ENCODE assay signal across 8 mouse cellular contexts in the genomic region with DNA sequence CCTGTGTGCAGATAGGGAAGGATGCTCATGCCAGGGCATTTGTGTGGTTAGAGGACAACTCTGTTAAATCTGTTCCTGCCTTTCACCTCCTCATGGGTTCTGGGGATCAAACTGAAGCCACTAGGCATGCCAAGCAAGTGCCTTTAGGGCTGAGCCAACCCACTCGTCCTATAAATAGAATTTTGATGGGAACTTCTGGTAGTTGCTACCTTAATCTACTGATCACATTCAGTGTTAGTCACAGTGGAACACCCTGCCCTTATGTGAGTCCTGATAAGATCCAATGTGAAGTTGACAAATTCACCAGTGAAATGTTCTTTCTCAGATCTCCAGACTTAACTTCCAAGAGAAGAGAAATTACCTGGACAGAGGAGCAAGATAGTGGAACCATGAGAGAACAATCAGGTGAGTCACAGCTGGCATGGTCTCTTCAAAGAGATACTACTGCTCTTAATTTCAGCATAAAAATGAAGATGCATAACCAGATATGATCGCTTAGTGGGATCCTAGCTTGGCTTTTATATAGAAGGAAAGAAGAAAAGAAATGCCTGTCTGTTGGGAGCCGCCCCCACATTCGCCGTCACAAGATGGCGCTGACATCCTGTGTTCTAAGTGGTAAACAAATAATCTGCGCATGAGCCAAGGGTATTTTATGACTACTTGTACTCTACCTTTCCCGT.
DNase-seq lines count a peak whose midpoint lies in the region; ATAC-seq lines count a peak whose summit lies in the region.

No protein-coding gene starts in this region.

- H3K9me3 ChIP-seq in kidney, embryonic 14.5 days (ENCODE audit: control insufficient read depth, low read length) = no peaks in the 10 kb centered on the region; the same call in 1 of the 2 replicates
- H3K9me3 ChIP-seq in embryonic facial prominence, embryonic 10.5 days = no peaks in the 10 kb centered on the region
- no peaks in the 10 kb centered on the region for H3K9me3 ChIP-seq in hindbrain, embryonic 14.5 days (ENCODE audit: control insufficient read depth, low read length)

- H3K9ac ChIP-seq in kidney, embryonic 14.5 days (ENCODE audit: low read depth, low read length) = no peak overlapping the region
- H3K9ac ChIP-seq in hindbrain, embryonic 14.5 days = no peak overlapping the region

- 91% methylated on average over 7 of the region's 8 CpGs for WGBS in kidney, embryonic 14.5 days
- WGBS in embryonic facial prominence, embryonic 10.5 days = 92% methylated on average over 7 of the region's 8 CpGs
- WGBS in hindbrain, embryonic 14.5 days = 95% methylated on average over 7 of the region's 8 CpGs

- no peaks in the 10 kb centered on the region for H3K36me3 ChIP-seq in kidney, embryonic 14.5 days (ENCODE audit: control insufficient read depth, insufficient read depth, low read length)
- no peaks in the 10 kb centered on the region for H3K36me3 ChIP-seq in embryonic facial prominence, embryonic 10.5 days (replicated peaks)
- no peaks in the 10 kb centered on the region for H3K36me3 ChIP-seq in hindbrain, embryonic 14.5 days (replicated peaks; ENCODE audit: control insufficient read depth, insufficient read depth)

- ATAC-seq in kidney, embryonic 14.5 days (ENCODE audit: low FRiP score, low TSS enrichment) = no peak
- ATAC-seq in hindbrain, embryonic 14.5 days (ENCODE audit: low FRiP score) = no peak

- no peaks in the 10 kb centered on the region for H3K4me1 ChIP-seq in kidney, embryonic 14.5 days (ENCODE audit: control insufficient read depth, insufficient read depth, low read length)
- no peaks in the 10 kb centered on the region for H3K4me1 ChIP-seq in embryonic facial prominence, embryonic 10.5 days
- no peaks in the 10 kb centered on the region for H3K4me1 ChIP-seq in hindbrain, embryonic 14.5 days (replicated peaks; ENCODE audit: control insufficient read depth, insufficient read depth, low read length)

- no peaks in the 10 kb centered on the region for H3K27me3 ChIP-seq in kidney, embryonic 14.5 days (ENCODE audit: control insufficient read depth, insufficient read depth, low read length)
- H3K27me3 ChIP-seq in embryonic facial prominence, embryonic 10.5 days (replicated peaks; ENCODE audit: low read depth, poor library complexity, severe bottlenecking) = no peaks in the 10 kb centered on the region
- H3K27me3 ChIP-seq in hindbrain, embryonic 14.5 days (ENCODE audit: control insufficient read depth, insufficient read depth, low read length) = no peaks in the 10 kb centered on the region

- no peak overlapping the region for H3K4me3 ChIP-seq in kidney, embryonic 14.5 days (ENCODE audit: low read length)
- no peak overlapping the region for H3K4me3 ChIP-seq in embryonic facial prominence, embryonic 10.5 days
- no peak overlapping the region for H3K4me3 ChIP-seq in hindbrain, embryonic 14.5 days (replicated peaks; ENCODE audit: low read length)

- peak; percentile 44 for DNase-seq in kidney, adult 18-20 months
- peak; percentile 24 for DNase-seq in Muller cell, postnatal 12 days (ENCODE audit: inconsistent ontology term)
- peak; percentile 30 to 40 for DNase-seq in cerebellum, postnatal 14 days
- peak; percentile 23 to 43 for DNase-seq in lung, postnatal 4 days
- no peak for DNase-seq in embryonic facial prominence, embryonic 10.5 days (ENCODE audit: low spot score)
- DNase-seq in hindbrain, embryonic 14.5 days (ENCODE audit: low spot score) = no peak
- DNase-seq in layer of hippocampus, adult 11-12 months (ENCODE audit: low spot score) = no peak

- H3K4me2 ChIP-seq in kidney, embryonic 14.5 days (replicated peaks; ENCODE audit: low read depth, low read length) = no peak overlapping the region
- H3K4me2 ChIP-seq in hindbrain, embryonic 14.5 days (replicated peaks) = no peak overlapping the region

- H3K27ac ChIP-seq in kidney, embryonic 14.5 days (ENCODE audit: low read depth, low read length) = no peak overlapping the region
- H3K27ac ChIP-seq in embryonic facial prominence, embryonic 10.5 days (replicated peaks) = no peak overlapping the region
- no peak overlapping the region for H3K27ac ChIP-seq in hindbrain, embryonic 14.5 days

Comparison
In these comparisons a context has a peak if more than half of its experiments do, and no peak if none do; other contexts are left out.
1. DNase-seq: peak in kidney, adult 18-20 months (single experiment), Muller cell, postnatal 12 days (single experiment), cerebellum, postnatal 14 days (2 of 2) and lung, postnatal 4 days (2 of 2); none in embryonic facial prominence, embryonic 10.5 days (single experiment), hindbrain, embryonic 14.5 days (single experiment) and layer of hippocampus, adult 11-12 months (single experiment).